Mouse (Mus musculus): ENCODE data around the gene Fbxo39. TPM values are rescaled to one million over a fixed set of nuclear protein-coding genes. Genes with fewer than 3 reads are reported as not detected.
"Not testable (repeated sequence)": the region's sequence is repeated elsewhere in the genome, so short reads cannot be mapped to it uniquely, and the experiment has no call there.

Gene Fbxo39
- total RNA-seq, 2 experiments from 2014 or later: not detected

DNA sequence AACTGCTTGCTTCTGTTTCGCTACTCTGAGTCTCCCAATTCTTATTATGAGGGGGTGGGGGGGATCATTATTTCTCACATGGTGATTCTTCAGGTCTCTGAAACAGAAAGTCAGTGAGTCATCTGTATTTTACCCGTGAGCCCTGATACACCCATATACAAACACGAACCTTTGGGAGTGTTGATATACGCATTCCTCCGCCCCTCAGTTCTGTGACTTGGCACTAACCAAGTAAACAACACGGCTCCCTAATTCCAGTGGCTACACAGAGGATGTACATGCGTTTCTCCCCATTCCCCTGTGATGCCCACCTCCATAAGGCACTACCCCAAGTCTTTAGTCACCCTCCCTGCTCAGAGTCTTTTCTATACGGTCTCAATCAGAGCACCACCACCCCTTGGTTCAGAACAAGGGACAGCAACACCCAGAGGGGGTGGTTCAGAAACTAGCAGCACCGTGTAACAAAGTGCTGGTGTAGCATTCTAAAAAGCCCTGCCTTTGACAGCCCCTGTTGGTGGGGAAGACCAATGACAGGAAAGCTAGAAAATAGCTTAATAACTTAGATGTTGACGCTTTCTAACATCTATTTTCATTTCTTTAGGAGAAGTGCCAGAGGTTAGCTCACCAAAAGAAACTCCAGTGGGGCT, 2.8 kb upstream of the Fbxo39 start:
- DNase-seq: no peak

DNA sequence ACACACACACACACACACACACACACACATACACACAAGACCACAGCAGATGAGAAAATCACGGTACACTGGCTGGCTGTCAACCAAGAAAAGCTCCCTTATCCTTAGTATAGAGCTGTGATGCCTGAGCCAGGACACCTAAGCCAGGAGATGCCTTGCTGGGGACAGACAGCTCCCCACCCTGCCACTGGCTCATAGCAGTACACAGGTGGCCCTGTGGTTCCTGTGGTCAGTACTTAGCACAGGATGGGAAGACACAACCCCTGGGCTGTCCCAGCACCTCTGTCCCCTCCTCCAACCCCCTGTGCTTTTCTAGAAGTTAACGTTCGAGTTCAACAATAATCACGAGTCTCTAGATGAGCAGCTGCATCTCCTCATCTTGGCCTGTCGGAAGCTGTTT, 3.8 kb downstream of the Fbxo39 start:
- DNase-seq: no peak

DNA sequence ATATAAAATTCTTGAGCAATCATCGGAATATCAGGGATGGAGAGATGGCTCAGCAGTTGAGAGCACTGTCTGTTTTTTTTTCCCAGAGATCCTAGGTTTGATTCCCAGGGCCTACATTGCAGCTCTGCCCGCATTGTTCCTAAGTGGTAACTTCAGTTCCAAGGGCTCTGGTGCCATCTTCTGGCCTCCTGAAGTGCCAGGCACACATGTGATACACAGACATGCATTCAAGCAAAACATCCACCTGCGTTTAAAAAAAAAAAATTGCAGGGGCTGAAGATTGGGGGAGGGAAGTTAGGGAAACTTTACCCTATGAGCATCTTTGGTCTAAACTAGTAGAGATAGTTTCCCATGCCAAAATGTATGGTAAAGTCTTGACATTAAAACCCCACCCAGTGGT, 10.2 kb downstream of the Fbxo39 start:
- no peak for DNase-seq

DNA sequence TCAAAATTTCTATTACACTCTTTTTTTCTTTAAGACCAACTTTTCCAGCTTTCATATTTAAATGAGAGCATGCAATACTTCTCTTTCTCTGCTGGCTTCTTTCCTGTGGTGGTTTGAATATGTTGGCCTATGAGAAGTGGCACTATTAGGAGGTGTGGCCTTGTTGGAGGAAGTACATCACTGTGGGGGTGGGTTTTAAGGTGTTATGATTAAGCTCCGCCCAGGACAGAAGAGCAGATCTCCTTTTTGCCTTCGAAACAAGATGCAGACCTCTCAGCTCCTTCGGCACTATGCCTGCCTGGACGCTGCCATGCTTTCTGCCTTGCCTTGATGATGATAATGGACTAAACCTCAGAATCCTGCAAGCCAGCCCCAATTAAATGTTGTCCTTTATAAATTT, 11.5 kb downstream of the Fbxo39 start:
- DNase-seq: no peak

DNA sequence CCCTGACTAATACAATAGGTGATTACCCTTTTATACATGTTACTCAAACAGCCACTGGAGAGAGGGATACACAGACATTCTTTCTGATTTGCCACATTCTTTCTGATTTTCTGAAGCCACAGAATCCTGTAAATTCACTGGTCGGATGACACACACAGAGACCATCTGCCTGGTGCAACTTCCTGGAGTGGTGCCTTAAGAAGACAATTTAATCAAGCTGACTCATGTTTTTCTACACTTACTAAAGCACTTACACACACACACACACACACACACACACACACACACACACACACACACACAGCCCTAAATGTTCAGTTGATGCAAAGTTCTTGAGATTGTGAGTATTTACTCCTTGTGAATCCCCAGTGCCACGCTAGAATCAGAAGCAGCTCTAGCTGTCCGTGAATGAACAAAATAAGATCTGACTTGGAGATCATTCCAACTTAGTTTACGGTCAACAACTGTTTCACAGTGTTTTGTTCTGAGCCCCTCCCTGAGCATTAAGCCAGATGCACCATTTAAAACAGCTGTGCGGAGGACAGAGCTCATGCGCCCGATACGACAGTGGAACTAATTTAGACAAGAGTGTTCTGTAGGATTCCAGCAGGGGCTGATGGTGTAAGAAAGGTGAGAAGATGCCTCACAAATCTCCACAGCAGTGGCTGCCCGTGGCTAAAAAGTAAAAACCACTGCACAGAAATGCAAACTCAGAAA, 18.9 kb downstream of the Fbxo39 start:
- DNase-seq: no peak

DNA sequence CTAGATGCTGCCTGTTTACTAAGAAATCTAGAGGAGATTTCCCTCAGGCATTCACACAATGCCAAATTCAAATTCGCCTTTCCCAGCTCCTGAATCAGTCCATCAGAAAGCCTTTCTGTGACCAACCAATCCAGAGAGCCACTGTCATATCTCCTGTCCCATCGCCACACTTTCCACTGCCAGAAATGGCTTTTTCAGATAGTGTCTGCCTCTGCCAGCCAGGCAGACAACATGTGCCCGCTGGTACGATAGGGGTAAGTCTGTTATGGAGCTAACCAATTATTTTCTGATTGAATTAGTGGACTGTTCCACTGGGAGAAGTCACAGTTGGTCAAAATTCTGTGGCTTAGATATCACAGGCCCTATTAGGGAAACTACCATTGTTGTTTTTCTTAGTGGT, 20.4 kb downstream of the Fbxo39 start:
- DNase-seq: no peak

DNA sequence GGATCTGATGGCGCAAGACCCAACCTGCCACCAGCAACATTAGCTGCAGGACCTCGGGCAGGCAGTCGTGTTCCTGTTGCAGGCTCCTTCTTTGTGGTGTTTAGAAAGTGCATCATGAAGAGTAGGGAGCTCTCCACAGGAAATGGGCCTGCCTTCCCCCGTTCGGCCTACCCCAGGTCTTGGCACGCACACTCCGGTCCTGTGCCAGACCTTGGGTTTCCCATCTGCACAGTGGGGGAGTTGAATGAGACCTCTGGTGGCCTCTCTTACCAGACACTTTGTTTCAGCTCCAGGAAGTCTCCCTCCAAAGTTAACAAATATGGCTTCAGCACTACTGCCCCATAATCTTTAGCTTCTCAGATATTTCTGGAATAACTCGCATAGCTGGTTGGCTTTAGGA, 22.5 kb downstream of the Fbxo39 start:
- DNase-seq: no peak

DNA sequence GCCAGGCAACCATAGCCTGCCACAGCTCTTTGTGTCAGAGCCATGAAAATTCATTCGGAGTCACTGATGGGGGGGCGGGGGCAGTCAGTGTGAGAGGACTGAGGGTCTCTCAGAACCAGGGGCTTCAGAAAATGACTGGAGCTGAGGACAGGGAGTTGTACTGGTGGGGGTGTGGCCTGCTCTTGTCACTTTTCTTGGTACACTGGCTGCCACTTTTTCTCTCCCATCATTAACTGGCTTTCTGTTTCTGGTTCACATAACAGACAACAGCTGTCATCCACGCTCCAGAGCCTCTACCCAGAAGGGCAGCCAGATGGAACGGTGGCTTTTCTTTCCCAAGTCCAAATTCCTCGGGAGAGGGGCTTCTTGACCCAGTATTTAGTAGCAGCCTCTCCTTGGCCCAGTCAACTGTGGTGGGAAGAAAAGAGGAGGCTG, 24.2 kb downstream of the Fbxo39 start:
- DNase-seq: no peak

DNA sequence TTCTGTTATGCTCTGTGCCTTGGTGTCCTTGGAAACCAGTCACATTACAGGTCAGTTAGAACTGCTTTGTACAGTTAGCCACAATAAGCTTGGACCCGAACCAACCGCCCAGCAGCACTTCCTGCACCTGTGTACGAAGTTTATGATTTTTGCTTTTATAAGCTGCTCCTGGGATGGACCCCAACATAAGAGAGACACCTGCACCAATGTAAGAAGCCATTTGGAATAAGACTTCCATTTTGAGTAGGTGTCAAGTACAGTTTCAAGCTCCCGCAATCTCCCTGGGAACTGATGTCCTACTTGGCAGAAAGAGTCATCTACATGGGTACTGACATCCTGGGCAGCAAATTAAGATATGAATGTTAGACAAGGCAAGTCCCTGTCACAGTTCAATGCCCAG, 25.5 kb downstream of the Fbxo39 start:
- DNase-seq: no peak

DNA sequence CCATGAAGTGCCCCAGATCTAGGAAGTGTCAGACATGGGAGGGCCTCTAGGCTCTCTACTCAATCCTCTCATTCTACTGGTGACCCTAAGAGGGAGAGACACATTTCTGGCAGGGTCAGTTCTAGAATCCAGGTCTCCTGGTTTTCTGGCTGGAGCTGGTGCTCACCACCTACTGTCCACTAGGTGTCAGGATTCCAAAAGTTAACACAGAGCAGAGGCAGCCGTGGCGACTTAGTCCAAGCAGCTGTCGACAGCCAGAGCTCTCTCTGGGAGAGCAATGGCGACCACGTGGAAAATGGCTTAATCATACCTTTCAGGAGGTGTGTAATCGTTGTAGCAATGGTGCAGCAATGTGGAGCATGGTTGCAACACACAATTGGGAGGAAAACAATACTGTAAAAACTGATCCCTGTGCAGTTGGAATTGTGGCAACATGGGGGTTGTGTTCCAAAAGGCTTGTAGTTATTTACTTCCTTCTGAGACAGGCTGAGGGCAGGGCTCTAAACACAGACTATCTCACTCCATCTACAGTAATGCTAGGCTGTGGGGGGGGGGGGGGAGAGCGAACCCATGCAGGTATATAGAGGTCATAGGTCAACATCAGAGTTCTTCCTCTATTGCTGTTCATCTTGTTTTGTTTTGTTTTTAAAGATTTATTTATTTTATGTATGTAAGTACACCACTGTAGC, 28.4 kb downstream of the Fbxo39 start:
- peak; percentile 67 for DNase-seq

DNA sequence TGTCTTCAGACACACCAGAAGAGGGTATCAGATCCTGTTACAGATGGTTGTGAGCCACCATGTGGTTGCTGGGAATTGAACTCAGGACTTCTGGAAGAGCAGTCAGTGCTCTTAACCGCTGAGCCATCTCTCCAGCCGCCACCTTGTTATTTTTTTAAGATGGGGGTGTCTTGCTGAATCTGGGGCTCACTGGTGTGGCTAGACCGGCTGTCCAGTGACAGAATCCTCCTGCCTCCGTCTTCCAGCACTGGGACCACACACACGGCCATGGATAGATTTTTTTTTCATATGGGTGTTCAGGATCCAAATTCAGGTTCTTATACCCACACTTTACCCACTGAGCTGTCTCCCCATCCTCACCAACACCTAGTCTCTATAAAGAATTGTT, 29.0 kb downstream of the Fbxo39 start:
- not testable (repeated sequence) for DNase-seq

DNA sequence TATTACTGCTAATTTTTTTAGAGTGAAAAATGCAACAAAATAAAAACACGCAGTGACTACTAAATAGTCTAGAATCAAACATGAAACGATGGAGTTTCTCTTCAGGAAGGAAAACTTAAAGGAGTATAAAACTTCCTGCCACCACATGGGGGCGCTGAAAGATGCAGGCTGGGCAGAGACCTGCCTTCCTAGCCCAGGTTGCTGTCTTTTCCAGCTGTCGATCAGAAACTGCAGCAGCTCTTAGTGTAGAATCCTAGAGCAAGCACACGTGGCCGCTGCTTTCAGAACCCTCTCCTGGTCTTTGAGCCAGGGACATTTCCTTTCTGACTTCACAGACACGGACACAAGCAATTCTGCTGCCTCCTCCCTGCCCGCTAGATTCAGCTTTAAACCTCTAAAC, 29.7 kb downstream of the Fbxo39 start:
- peak; percentile 78 for DNase-seq

DNA sequence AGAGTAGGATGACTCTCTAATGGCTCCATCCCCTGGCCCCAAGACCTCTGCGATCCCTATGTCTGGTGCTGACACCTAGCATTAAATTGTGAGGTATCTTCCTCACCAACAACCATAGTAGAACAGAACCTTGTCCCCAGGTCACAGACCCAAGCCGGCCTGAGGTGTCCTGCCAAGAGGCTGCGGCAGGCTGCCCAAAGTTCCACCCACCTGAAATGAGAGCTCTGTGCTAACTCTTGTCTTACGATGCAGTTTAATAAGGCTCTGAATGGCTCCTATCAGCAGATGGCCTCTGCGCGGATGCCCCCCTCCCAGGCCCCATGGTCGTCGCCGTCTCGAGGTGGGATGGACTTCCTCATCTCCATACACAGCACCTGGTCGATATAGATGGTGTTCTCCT, 30.2 kb downstream of the Fbxo39 start:
- DNase-seq: no peak

DNA sequence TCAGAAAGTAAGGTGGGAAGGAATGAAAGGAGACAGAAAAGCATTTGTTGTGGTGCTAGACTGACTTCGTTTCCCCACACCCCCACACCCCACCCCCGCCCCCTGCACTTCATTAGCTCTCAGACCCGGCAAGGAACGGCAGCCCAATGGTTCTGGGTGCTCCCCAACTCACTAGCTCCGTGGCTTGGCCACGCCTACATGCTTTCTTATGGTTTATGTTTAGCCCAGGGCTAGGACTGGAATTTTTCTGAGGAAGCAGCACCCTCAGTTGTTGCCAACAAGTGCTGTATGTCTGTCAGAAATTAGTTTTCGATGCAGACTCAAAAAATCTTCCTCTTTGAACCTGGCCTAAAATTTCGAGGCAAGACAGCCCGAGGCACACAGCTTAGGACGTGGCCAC, 34.3 kb downstream of the Fbxo39 start:
- DNase-seq: no peak

DNA sequence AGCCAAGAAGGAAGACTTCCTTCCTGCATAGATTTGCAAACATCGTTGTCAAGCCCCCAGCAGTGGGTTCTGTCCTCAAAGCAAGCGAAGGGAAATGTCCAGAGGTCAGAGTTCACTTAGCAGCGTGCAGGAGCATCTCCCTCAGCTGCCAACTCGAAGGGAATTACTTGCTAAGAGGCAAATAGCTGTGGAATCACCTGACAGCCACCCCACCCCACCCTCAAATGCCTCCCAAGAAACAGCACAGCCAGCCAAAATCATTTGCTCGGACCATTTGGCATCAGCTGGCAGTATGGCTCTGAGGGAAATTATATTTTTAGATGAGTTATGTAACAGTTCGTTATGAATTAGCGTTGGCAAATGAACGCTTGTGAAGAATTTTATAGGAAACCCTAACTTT, 34.8 kb downstream of the Fbxo39 start:
- DNase-seq: no peak

DNA sequence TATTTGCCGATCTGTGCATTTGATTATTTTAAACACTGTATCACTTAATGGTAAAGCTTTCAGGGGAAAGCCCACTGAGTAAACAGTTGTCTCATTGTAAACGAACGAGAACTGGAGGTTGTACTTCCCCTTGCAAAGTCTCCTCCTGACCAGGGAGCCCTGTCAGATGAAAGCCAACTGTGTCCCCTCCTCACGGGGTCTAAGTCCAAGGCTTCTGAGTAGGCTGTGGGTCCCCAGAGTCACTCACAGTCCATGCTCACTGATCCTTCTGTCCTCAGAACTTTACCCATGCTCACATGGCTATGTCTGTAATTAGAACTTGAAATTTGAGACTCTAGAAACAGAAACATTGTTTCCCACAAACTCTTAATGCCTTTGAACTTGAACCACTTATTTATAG, 35.4 kb downstream of the Fbxo39 start:
- no peak for DNase-seq

DNA sequence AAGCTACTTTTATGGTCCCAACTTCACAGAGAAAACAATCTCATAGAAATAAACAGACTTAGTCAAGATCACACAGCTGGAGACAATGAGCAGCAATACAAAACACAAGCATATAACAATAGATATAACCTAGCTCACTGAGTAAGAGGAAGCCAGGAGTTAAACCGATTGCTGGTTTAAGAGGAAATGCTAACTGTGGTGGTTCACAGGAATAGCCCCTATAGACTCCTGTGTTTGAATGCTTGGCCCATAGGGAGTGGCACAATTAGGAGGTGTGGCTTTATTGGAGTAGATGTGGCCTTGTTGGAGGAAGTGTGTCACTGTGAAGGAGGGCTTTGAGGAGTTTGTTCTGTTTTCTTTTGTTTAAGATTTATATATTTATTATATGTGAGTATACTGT, 38.0 kb downstream of the Fbxo39 start:
- DNase-seq: no peak

DNA sequence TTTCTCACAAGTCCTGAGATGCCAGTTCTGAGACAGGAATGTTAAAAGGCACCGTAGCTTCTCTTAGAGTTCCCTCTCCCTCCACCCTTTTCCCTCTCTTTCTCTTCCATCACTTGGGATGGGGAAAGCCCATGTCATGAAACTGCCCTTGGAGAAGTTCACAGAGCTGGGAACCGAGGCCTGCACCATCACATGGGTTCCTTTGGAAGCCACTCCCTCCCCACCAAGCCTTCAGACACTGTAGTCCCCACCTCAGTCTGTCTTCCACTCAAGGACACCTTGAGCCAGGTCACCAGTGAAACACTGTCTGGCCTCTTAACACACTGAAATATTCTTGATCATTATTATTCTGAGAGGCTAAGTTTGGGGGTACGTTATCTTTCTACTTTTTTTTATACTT, 38.9 kb downstream of the Fbxo39 start:
- no peak for DNase-seq

DNA sequence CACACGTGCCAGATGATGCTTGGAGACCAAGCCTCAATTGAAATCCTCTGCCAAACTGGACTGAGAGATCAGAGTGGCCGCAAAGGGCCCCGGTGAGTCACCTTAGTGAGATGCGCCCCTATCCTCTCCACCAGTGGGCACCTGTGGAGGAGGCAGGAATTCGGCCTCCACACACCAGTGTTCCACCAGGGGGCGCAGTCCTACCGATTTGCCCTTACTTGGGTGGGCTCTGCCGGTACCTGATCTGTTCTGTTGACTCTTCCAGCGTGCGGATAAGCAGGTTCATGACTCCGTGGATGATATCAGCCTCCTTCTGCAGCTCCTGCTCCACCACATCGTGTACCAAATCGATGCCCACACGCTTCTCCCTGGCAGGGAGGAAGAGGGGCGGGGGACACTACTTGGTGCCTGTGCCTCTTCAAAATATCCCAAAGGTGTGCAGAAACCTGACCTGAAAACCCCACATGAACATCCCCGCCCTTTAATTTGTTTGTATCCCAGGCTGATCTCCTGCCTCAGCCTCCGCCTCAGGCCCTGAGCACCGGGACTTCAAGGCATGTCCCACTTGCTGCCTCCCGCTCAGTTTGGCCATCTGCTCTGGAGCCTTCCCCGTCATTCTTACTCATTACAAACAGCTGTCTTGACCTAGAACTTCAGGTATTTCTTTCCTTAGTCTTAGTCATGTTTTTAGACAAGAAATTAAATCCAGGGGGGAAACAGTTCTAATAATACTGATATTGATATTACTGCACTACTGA, 40.9 kb downstream of the Fbxo39 start:
- peak; percentile 87 for DNase-seq

DNA sequence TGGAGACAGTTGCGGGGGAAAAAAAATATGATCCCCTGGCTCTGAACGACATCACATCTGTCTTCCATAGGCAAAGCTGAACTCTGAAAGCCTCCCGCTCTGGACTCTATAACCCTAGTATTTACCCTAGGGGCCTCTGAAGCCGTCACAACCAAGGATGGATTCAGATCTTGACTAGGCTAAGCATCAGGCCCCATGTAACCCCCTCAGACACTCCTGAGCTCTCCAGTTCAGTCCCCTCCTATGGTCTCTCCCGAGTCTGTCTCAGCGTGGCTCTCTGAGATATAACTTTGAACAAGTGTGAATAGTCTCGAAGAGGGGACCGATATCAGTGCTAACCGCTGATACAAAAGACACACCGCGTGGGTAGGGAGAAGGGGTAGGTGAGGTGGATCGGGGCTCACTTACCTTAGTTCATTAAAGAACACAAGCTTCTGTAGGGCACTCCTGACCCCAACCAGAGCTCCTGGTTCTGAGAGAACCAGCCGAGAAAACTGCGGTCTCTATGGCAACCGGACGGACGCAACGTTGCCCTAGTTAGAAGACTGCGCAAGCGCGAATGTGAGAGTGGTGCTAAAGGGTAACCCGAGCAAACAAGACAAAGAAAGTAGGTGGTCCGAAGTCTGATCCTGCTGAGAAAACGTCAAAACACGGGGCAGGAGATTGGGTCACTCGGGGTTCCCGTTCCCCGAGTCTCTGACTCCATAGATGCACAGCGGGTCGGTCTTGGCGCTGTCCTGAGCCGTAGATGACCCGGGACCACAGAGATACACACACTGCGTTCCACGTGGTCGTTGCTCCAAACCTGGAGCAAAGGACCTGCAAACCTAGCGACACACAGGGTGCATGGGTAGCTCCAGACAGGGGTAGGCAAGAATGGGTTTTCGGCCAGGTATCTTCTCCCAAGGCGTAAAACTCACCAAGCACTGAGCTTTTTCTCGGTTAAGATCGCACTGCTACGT, 47.4 kb downstream of the Fbxo39 start:
- DNase-seq: peak; percentile 77

DNA sequence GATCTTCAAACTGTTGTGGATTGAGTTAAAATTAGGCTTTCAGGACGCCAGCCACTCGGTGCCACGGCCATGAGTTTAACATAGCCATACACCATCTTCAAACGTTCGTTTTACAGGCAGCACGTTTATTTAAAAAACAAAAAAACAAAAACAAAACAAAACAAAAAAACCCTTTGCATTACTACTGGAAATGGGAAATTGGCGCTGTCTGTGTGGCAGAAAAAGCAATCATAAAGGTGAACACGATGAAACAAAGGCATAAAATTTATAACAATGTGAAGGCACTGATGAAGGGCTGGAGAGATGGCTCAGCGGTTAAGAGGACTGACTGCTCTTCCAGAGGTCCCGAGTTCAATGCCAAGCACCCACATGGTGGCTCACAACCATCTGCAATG, 48.1 kb downstream of the Fbxo39 start, which contains the start of gene Tekt1:
Tekt1 (minus strand) TSS at position 96 of the 395 bp plus-strand sequence.
- no peak for DNase-seq
